Mouse (Mus musculus) megakaryocyte progenitor cell, adult 5-6 weeks (primary cell): ENCODE data around the gene Olfr541. TPM values are rescaled to one million over a fixed set of nuclear protein-coding genes. Genes with fewer than 3 reads are reported as not detected.
"Not testable (repeated sequence)": the region's sequence is repeated elsewhere in the genome, so short reads cannot be mapped to it uniquely, and the experiment has no call there.

Experiments
- ATAC-seq: replicated peaks from 2 replicates; pipeline ENCODE4 v1.8.0; 2016; ENCODE audit warnings: mild to moderate bottlenecking, moderate TSS enrichment, inconsistent platforms; ENCODE audit not compliant: poor library complexity
- total RNA-seq, 2 experiments: library from RNA; stranded (forward) in 1 of 2; stranded (reverse) in 1 of 2; fragments of 157-497, 149-512 nt in 1 of 2; fragments of 200-1000 nt in 1 of 2; gene quantifications; 2 replicates each; pipeline versions ENCODE4 v1.2.3 to v1.2.4; 2015 to 2017

Gene Olfr541
- not detected in 2 replicates for total RNA-seq (2015)
- total RNA-seq (2017) = not detected in 2 replicates

GRCm38 (mm10) chr7:140696967-140697366 lies at the start of gene Olfr541:
TSS of gene Olfr541 (plus strand) at chr7:140697267.
- ATAC-seq = no peak

GRCm38 (mm10) chr7:140659630-140660029 lies 37.4 kb upstream of the Olfr541 start, which contains the start of gene Olfr539:
TSS of gene Olfr539 (plus strand) at chr7:140659930.
- no peak for ATAC-seq

GRCm38 (mm10) chr7:140670693-140671092 lies 26.4 kb upstream of the Olfr541 start:
- ATAC-seq = not testable (repeated sequence)

- no peak for ATAC-seq
These were observed 21.2 kb upstream of the Olfr541 start for GRCm38 (mm10) chr7:140675863-140676262.

- not testable (repeated sequence) for ATAC-seq
These were observed 17.5 kb upstream of the Olfr541 start for GRCm38 (mm10) chr7:140679591-140679990.

GRCm38 (mm10) chr7:140681651-140682050 lies 15.4 kb upstream of the Olfr541 start, which contains the start of gene Olfr45:
TSS of gene Olfr45 (plus strand) at chr7:140681951.
- ATAC-seq = no peak

GRCm38 (mm10) chr7:140706348-140706747 lies 9.3 kb downstream of the Olfr541 start:
- no peak for ATAC-seq

GRCm38 (mm10) chr7:140707536-140708284 lies 10.6 kb downstream of the Olfr541 start:
- no peak for ATAC-seq

GRCm38 (mm10) chr7:140717155-140718055 lies 20.3 kb downstream of the Olfr541 start:
- no peak for ATAC-seq

- no peak for ATAC-seq
These were observed 24.0 kb downstream of the Olfr541 start for GRCm38 (mm10) chr7:140721095-140721494.

- no peak for ATAC-seq
These were observed 28.5 kb downstream of the Olfr541 start for GRCm38 (mm10) chr7:140725558-140725957.

GRCm38 (mm10) chr7:140733162-140733561 lies 36.1 kb downstream of the Olfr541 start:
- no peak for ATAC-seq

- ATAC-seq = no peak
These were observed 50.3 kb downstream of the Olfr541 start for GRCm38 (mm10) chr7:140747402-140747801.

- no peak for ATAC-seq
These were observed 51.2 kb downstream of the Olfr541 start for GRCm38 (mm10) chr7:140748116-140748826.

- no peak for ATAC-seq
These were observed 51.7 kb downstream of the Olfr541 start for GRCm38 (mm10) chr7:140748827-140749160.

GRCm38 (mm10) chr7:140754556-140754955 lies 57.5 kb downstream of the Olfr541 start:
- no peak for ATAC-seq

Other genes with a start within 250 kb of the Olfr541 start
- gene Olfr533, start 233.9 kb upstream of the Olfr541 start, total RNA-seq (2015) = not detected in 2 replicates
- not detected in 2 replicates for gene Olfr533, start 233.9 kb upstream of the Olfr541 start, total RNA-seq (2017)
- not detected in 2 replicates for gene Olfr535, start 213.1 kb upstream of the Olfr541 start, total RNA-seq (2015)
- gene Olfr535, start 213.1 kb upstream of the Olfr541 start, total RNA-seq (2017) = not detected in 2 replicates
- gene Olfr536, start 189.9 kb upstream of the Olfr541 start, total RNA-seq (2015) = not detected in 2 replicates
- not detected in 2 replicates for gene Olfr536, start 189.9 kb upstream of the Olfr541 start, total RNA-seq (2017)
- gene Olfr538, start 129.4 kb upstream of the Olfr541 start, total RNA-seq (2015) = not detected in 2 replicates
- not detected in 2 replicates for gene Olfr538, start 129.4 kb upstream of the Olfr541 start, total RNA-seq (2017)
- gene Olfr46, start 96.0 kb upstream of the Olfr541 start, total RNA-seq (2015) = not detected in 2 replicates
- gene Olfr46, start 96.0 kb upstream of the Olfr541 start, total RNA-seq (2017) = not detected in 2 replicates
- gene Olfr61, start 68.3 kb upstream of the Olfr541 start, total RNA-seq (2015) = not detected in 2 replicates
- gene Olfr61, start 68.3 kb upstream of the Olfr541 start, total RNA-seq (2017) = not detected in 2 replicates
- not detected in 2 replicates for gene Olfr53, start 50.8 kb upstream of the Olfr541 start, total RNA-seq (2015)
- not detected in 2 replicates for gene Olfr53, start 50.8 kb upstream of the Olfr541 start, total RNA-seq (2017)
- not detected in 2 replicates for gene Olfr539, start 37.3 kb upstream of the Olfr541 start, total RNA-seq (2015)
- gene Olfr539, start 37.3 kb upstream of the Olfr541 start, total RNA-seq (2017) = not detected in 2 replicates
- gene Olfr45, start 15.3 kb upstream of the Olfr541 start, total RNA-seq (2015) = not detected in 2 replicates
- gene Olfr45, start 15.3 kb upstream of the Olfr541 start, total RNA-seq (2017) = 0.10 TPM in 1 of 2 replicates, not detected in the other
- gene Cyp2e1, start 66.5 kb downstream of the Olfr541 start, total RNA-seq (2015) = not detected in 2 replicates
- not detected in 2 replicates for gene Cyp2e1, start 66.5 kb downstream of the Olfr541 start, total RNA-seq (2017)
- gene Syce1, start 90.6 kb downstream of the Olfr541 start, total RNA-seq (2015) = 0.20 and 1.4 TPM in 2 replicates
- gene Syce1, start 90.6 kb downstream of the Olfr541 start, total RNA-seq (2017) = 2.7 and 4.4 TPM in 2 replicates
- gene Zfp941, start 124.9 kb downstream of the Olfr541 start, total RNA-seq (2015) = 0.66 and 1.2 TPM in 2 replicates
- gene Zfp941, start 124.9 kb downstream of the Olfr541 start, total RNA-seq (2017) = 1.4 and 1.5 TPM in 2 replicates
- gene Urah, start 137.8 kb downstream of the Olfr541 start, total RNA-seq (2015) = not detected in 2 replicates
- not detected in 2 replicates for gene Urah, start 137.8 kb downstream of the Olfr541 start, total RNA-seq (2017)
- not detected in 2 replicates for gene Scgb1c1, start 148.3 kb downstream of the Olfr541 start, total RNA-seq (2015)
- not detected in 2 replicates for gene Scgb1c1, start 148.3 kb downstream of the Olfr541 start, total RNA-seq (2017)
- not detected in 2 replicates for gene Odf3, start 150.5 kb downstream of the Olfr541 start, total RNA-seq (2015)
- not detected in 2 replicates for gene Odf3, start 150.5 kb downstream of the Olfr541 start, total RNA-seq (2017)
- gene Gm45785, start 159.1 kb downstream of the Olfr541 start, total RNA-seq (2015) = 0.35 TPM in 1 of 2 replicates, not detected in the other
- not detected in 2 replicates for gene Gm45785, start 159.1 kb downstream of the Olfr541 start, total RNA-seq (2017)
- gene Ric8a, start 159.7 kb downstream of the Olfr541 start, total RNA-seq (2015) = 26.0 and 38.2 TPM in 2 replicates
- gene Ric8a, start 159.7 kb downstream of the Olfr541 start, total RNA-seq (2017) = 24.4 and 27.3 TPM in 2 replicates
- 9.9 and 12.3 TPM in 2 replicates for gene Bet1l, start 160.3 kb downstream of the Olfr541 start, total RNA-seq (2015)
- gene Bet1l, start 160.3 kb downstream of the Olfr541 start, total RNA-seq (2017) = 21.8 and 24.6 TPM in 2 replicates
- 85.9 and 103 TPM in 2 replicates for gene Psmd13, start 184.7 kb downstream of the Olfr541 start, total RNA-seq (2015)
- 197 and 208 TPM in 2 replicates for gene Psmd13, start 184.7 kb downstream of the Olfr541 start, total RNA-seq (2017)
- gene Sirt3, start 185.0 kb downstream of the Olfr541 start, total RNA-seq (2015) = 22.9 and 23.0 TPM in 2 replicates
- gene Sirt3, start 185.0 kb downstream of the Olfr541 start, total RNA-seq (2017) = 30.0 and 31.9 TPM in 2 replicates
- gene Cox8b, start 203.2 kb downstream of the Olfr541 start, total RNA-seq (2015) = not detected in 2 replicates
- not detected in 2 replicates for gene Cox8b, start 203.2 kb downstream of the Olfr541 start, total RNA-seq (2017)
- not detected in 2 replicates for gene Nlrp6, start 223.6 kb downstream of the Olfr541 start, total RNA-seq (2015)
- not detected in 2 replicates for gene Nlrp6, start 223.6 kb downstream of the Olfr541 start, total RNA-seq (2017)
- gene Pgghg, start 244.1 kb downstream of the Olfr541 start, total RNA-seq (2015) = 5.1 and 7.3 TPM in 2 replicates
- gene Pgghg, start 244.1 kb downstream of the Olfr541 start, total RNA-seq (2017) = 8.2 and 9.0 TPM in 2 replicates